Mouse (Mus musculus): ENCODE measurements at regions not wholly inside any gene's neighbourhood (a gene's known extent, or its start where the extent isn't known, plus 50 kb on each side); places are given as distances from the start of the nearest gene placed in this dataset.

DNA sequence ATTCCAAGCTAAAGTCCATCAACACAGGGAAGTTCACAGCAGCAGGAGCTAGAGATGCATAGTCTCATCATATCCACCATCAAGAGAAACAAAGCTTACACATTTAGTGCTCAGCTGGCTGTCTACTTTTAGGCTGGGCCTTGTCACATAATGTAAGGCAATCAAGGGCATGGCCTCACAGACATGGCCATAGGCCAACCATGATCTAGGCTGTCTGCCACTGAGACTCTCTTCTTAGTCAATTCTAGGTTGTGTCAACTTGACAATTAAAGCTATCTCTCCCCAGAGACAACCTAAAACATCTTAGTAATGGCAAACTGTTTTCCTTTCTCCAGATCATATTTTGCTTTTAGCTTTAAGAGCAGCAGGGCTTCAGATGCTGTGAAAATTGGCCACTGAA, 340.0 kb downstream of the Ankrd50 start:
- Histone ChIP-seq H3K9ac (replicated peaks; ENCODE audit: low read length) (no peak overlapping the region), H3K27ac (replicated peaks; ENCODE audit: low read depth, low read length) (no peak overlapping the region), H3K36me3 (replicated peaks; ENCODE audit: control insufficient read depth, insufficient read depth, low read depth, low read length) (no peaks in the 10 kb centered on the region), H3K4me2 (ENCODE audit: low read depth, low read length) (no peak overlapping the region), H3K4me1 (ENCODE audit: control insufficient read depth, insufficient read depth, low read length) (0 out of 2 replicates have a peak, but pooled peaks cover 2% of the 10 kb centered on the region), H3K9me3 (replicated peaks; ENCODE audit: control insufficient read depth, low read length) (no peaks in the 10 kb centered on the region), H3K4me3 (ENCODE audit: low read depth, low read length) (no peak overlapping the region), H3K27me3 (ENCODE audit: control insufficient read depth, insufficient read depth, low read length) (no peaks in the 10 kb centered on the region)
- ATAC-seq (replicated peaks; ENCODE audit: insufficient number of reproducible peaks, low FRiP score, low TSS enrichment, low read depth): no peak
- no peak for DNase-seq (ENCODE audit: low spot score)

DNA sequence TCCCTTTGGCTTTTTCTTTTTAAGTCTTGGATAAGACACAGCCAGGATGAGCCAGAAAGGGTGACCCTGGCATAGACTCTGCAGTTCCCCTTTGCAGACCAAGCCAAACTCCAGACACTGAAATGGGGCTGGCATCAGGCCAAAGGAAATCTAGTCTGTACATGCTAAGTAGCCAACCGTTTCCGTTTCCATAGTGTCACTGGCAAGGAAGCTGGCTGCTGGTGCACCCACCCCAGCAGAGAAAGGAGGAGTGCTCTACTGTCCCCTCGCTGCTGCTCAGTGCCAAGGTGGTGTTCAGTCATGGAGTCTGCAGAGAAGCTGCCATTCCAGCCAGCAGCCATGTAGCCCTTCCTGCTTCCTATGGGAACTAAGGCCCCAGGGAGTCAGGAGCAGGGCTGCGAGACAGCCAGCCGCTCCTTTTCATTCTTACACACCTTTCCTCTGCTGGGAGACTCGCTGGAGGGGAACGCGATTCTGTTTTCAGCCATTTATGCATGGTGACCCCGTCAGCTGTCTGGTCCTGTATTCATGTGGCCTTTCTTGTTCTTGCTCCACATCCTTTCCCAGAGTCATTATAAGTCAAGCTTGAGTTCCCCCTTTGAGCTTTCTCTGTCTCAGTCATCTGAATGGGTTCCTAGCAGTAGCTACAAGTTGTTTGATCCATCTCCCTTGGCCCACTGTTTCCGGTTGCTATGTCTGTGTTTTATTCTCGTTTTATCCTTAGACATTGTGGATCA, 341.3 kb downstream of the Ankrd50 start:
- Histone ChIP-seq H3K4me3 (ENCODE audit: low read depth, low read length) (no peak overlapping the region), H3K27ac (replicated peaks; ENCODE audit: low read depth, low read length) (no peak overlapping the region), H3K9ac (replicated peaks; ENCODE audit: low read length) (no peak overlapping the region), H3K9me3 (replicated peaks; ENCODE audit: control insufficient read depth, low read length) (no peaks in the 10 kb centered on the region), H3K4me1 (ENCODE audit: control insufficient read depth, insufficient read depth, low read length) (0 out of 2 replicates have a peak, but pooled peaks cover 2% of the 10 kb centered on the region), H3K27me3 (ENCODE audit: control insufficient read depth, insufficient read depth, low read length) (no peaks in the 10 kb centered on the region), H3K36me3 (replicated peaks; ENCODE audit: control insufficient read depth, insufficient read depth, low read depth, low read length) (no peaks in the 10 kb centered on the region), H3K4me2 (ENCODE audit: low read depth, low read length) (no peak overlapping the region)
- ATAC-seq (replicated peaks; ENCODE audit: insufficient number of reproducible peaks, low FRiP score, low TSS enrichment, low read depth) (no peak), DNase-seq (ENCODE audit: low spot score) (peak; percentile 36)
- 76% methylated on average over 11 of the region's 11 CpGs for WGBS

DNA sequence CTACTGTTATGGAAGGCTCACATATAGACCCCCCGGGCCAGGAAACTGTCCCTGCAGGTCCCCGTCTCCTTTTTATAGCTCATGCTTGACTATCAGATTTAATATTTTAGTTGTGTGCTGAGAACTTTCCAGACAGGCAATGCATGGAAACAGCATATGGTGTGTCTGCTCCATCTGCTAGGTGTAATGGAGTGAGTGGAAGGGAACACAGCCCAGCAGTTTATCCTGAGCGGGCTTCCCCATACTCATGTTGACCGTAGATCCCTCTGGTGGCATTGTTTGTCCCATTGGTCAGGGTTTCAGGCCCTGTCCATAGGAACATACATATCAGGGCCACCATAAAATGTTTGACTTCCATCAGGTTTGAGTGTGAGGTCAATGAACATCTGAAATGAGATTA, 345.3 kb downstream of the Ankrd50 start:
- Histone ChIP-seq H3K36me3 (replicated peaks; ENCODE audit: control insufficient read depth, insufficient read depth, low read depth, low read length) (no peaks in the 10 kb centered on the region), H3K4me2 (ENCODE audit: low read depth, low read length) (no peak overlapping the region), H3K4me3 (ENCODE audit: low read depth, low read length) (no peak overlapping the region), H3K9ac (replicated peaks; ENCODE audit: low read length) (no peak overlapping the region), H3K4me1 (ENCODE audit: control insufficient read depth, insufficient read depth, low read length) (0 out of 2 replicates have a peak, but pooled peaks cover 2% of the 10 kb centered on the region), H3K27me3 (ENCODE audit: control insufficient read depth, insufficient read depth, low read length) (no peaks in the 10 kb centered on the region), H3K27ac (replicated peaks; ENCODE audit: low read depth, low read length) (no peak overlapping the region), H3K9me3 (replicated peaks; ENCODE audit: control insufficient read depth, low read length) (no peaks in the 10 kb centered on the region)
- WGBS: 90% methylated on average over 4 of the region's 4 CpGs
- ATAC-seq (replicated peaks; ENCODE audit: insufficient number of reproducible peaks, low FRiP score, low TSS enrichment, low read depth) (no peak), DNase-seq (ENCODE audit: low spot score) (no peak)

DNA sequence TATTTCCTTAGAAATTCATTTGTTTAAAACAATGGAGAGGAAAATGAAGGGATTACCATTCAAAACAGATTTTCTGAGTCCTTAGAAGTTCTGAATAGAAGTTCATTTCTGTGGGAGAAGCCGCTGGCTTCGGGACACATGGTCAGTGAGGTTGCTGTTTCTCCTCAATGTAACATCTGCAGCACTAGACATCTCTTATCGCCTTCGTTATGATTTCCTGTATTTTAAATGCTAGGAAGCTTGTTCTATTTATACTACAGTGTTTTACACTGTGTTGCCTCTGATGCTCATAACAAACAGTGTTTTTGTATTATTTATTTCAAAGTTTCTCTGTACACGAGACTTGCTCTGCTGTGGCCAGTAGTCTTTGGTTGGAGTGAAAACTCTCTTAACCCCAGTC, 346.6 kb downstream of the Ankrd50 start:
- Histone ChIP-seq H3K4me1 (ENCODE audit: control insufficient read depth, insufficient read depth, low read length) (no peaks in the 10 kb centered on the region), H3K4me3 (ENCODE audit: low read depth, low read length) (no peak overlapping the region), H3K27ac (replicated peaks; ENCODE audit: low read depth, low read length) (no peak overlapping the region), H3K9me3 (replicated peaks; ENCODE audit: control insufficient read depth, low read length) (no peaks in the 10 kb centered on the region), H3K36me3 (replicated peaks; ENCODE audit: control insufficient read depth, insufficient read depth, low read depth, low read length) (no peaks in the 10 kb centered on the region), H3K9ac (replicated peaks; ENCODE audit: low read length) (no peak overlapping the region), H3K27me3 (ENCODE audit: control insufficient read depth, insufficient read depth, low read length) (no peaks in the 10 kb centered on the region), H3K4me2 (ENCODE audit: low read depth, low read length) (no peak overlapping the region)
- DNase-seq (ENCODE audit: low spot score) (no peak), ATAC-seq (replicated peaks; ENCODE audit: insufficient number of reproducible peaks, low FRiP score, low TSS enrichment, low read depth) (no peak)
- WGBS: 86% methylated on average over 5 of the region's 5 CpGs

DNA sequence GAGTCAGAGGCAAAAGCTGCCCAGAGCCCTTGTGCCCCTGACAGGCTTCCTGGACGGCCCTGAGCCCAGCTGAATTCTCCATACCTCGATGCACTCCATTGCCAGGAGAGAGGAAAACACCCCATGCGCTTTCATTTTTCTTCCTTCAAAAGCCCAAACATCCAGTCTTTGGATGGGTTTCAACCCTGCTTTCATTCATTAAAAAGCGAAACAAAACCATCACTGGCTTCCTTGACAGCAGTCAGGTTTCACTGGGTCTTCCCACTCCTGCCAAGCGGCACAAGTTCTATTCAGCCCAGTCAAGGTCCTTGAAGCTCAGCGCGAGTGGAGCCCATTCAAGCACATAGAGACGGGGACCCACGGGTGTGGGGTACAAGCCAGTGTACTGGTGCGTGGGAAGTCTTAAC, 348.8 kb downstream of the Ankrd50 start:
- Histone ChIP-seq H3K9me3 (replicated peaks; ENCODE audit: control insufficient read depth, low read length) (no peaks in the 10 kb centered on the region), H3K9ac (replicated peaks; ENCODE audit: low read length) (no peak overlapping the region), H3K36me3 (replicated peaks; ENCODE audit: control insufficient read depth, insufficient read depth, low read depth, low read length) (no peaks in the 10 kb centered on the region), H3K4me1 (ENCODE audit: control insufficient read depth, insufficient read depth, low read length) (no peaks in the 10 kb centered on the region), H3K4me2 (ENCODE audit: low read depth, low read length) (no peak overlapping the region), H3K4me3 (ENCODE audit: low read depth, low read length) (no peak overlapping the region), H3K27me3 (ENCODE audit: control insufficient read depth, insufficient read depth, low read length) (no peaks in the 10 kb centered on the region), H3K27ac (replicated peaks; ENCODE audit: low read depth, low read length) (no peak overlapping the region)
- DNase-seq (ENCODE audit: low spot score) (no peak), ATAC-seq (replicated peaks; ENCODE audit: insufficient number of reproducible peaks, low FRiP score, low TSS enrichment, low read depth) (no peak)
- 80% methylated on average over 10 of the region's 10 CpGs for WGBS

DNA sequence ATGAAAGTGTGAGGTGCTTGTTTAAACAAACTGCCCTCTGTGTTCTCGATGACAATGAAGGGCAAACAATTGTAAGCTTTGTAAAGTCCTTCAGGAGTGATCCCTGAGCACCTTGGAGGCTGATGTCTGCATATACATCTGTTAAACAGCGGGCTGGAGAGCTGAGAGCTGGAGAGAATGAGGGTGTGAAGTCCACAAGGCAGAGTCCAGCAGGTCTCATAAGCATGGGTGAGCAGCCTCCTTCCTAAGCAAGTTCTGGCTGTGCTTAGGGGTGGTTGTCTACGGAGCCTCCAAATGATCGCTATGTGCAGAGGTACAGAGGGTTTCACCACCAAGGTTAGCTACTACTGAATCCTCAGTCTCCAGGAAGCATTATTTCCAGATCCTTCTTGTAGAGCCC, 350.2 kb downstream of the Ankrd50 start:
- no peak overlapping the region for H3K4me3 ChIP-seq (ENCODE audit: low read depth, low read length)
- 78% methylated on average over 4 of the region's 4 CpGs for WGBS
- H3K36me3 ChIP-seq (replicated peaks; ENCODE audit: control insufficient read depth, insufficient read depth, low read depth, low read length): no peaks in the 10 kb centered on the region
- H3K9ac ChIP-seq (replicated peaks; ENCODE audit: low read length): no peak overlapping the region
- no peaks in the 10 kb centered on the region for H3K9me3 ChIP-seq (replicated peaks; ENCODE audit: control insufficient read depth, low read length)
- DNase-seq (ENCODE audit: low spot score) (no peak), ATAC-seq (replicated peaks; ENCODE audit: insufficient number of reproducible peaks, low FRiP score, low TSS enrichment, low read depth) (no peak)
- no peaks in the 10 kb centered on the region for H3K27me3 ChIP-seq (ENCODE audit: control insufficient read depth, insufficient read depth, low read length)
- H3K4me2 ChIP-seq (ENCODE audit: low read depth, low read length): no peak overlapping the region
- no peak overlapping the region for H3K27ac ChIP-seq (replicated peaks; ENCODE audit: low read depth, low read length)
- H3K4me1 ChIP-seq (ENCODE audit: control insufficient read depth, insufficient read depth, low read length): no peaks in the 10 kb centered on the region

DNA sequence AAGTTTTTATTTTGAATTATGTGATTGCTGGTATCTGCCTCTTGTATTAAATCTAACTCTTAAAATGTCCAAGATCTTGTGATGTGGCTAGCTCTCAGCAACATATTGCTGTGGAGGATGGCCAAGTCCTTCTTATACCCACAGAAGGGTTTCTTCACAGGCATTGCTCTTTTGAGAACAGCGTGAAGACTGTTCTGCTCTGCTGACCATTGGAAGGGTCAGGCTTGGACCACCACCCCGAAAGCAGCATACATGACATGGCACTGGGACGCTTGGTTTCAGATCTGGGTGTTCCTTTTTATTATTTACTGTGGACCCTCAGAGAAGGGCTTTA, 352.8 kb downstream of the Ankrd50 start:
- no peak overlapping the region for H3K4me3 ChIP-seq (ENCODE audit: low read depth, low read length)
- WGBS: 92% methylated on average over 3 of the region's 3 CpGs
- H3K36me3 ChIP-seq (replicated peaks; ENCODE audit: control insufficient read depth, insufficient read depth, low read depth, low read length): no peaks in the 10 kb centered on the region
- DNase-seq (ENCODE audit: low spot score) (no peak), ATAC-seq (replicated peaks; ENCODE audit: insufficient number of reproducible peaks, low FRiP score, low TSS enrichment, low read depth) (no peak)
- H3K4me2 ChIP-seq (ENCODE audit: low read depth, low read length): no peak overlapping the region
- H3K9ac ChIP-seq (replicated peaks; ENCODE audit: low read length): no peak overlapping the region
- H3K9me3 ChIP-seq (replicated peaks; ENCODE audit: control insufficient read depth, low read length): no peaks in the 10 kb centered on the region
- no peaks in the 10 kb centered on the region for H3K27me3 ChIP-seq (ENCODE audit: control insufficient read depth, insufficient read depth, low read length)
- no peak overlapping the region for H3K27ac ChIP-seq (replicated peaks; ENCODE audit: low read depth, low read length)
- H3K4me1 ChIP-seq (ENCODE audit: control insufficient read depth, insufficient read depth, low read length): no peaks in the 10 kb centered on the region

DNA sequence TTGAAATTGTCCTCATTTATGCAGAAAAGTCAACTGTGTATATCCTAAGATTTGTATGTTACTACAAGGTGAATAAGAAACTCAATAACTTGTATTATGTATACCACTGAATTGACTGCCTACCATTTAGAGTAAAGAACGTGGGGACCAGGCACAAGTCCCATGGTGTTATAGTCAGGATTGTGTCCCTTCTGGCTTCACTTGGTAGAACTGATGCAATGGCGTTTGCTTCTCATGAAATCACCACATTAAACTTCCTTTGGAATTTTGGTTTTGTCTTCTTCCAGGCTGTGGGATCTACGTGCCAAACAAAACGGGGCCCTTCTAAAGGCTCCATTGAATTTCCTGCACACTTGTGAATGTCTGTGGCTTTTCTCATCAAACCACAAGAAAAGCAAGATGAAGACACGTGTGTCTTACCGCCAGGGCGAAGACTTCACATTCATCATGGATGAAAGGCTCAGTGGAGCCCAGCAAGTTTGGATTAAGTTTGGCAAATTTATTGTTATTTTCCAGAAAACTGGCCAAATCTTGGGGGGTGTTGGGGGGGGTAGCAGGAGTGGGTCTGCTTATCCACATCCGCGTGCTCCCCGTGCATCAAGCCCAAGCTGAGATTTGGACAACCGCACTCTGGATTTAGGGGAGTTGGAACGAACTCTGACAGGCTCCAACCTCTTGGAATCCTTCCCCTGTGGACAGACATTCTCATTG, 353.3 kb downstream of the Ankrd50 start:
- Histone ChIP-seq H3K4me3 (ENCODE audit: low read depth, low read length) (no peak overlapping the region), H3K9ac (replicated peaks; ENCODE audit: low read length) (no peak overlapping the region), H3K27ac (replicated peaks; ENCODE audit: low read depth, low read length) (no peak overlapping the region), H3K9me3 (replicated peaks; ENCODE audit: control insufficient read depth, low read length) (no peaks in the 10 kb centered on the region), H3K4me1 (ENCODE audit: control insufficient read depth, insufficient read depth, low read length) (no peaks in the 10 kb centered on the region), H3K4me2 (ENCODE audit: low read depth, low read length) (no peak overlapping the region), H3K27me3 (ENCODE audit: control insufficient read depth, insufficient read depth, low read length) (no peaks in the 10 kb centered on the region), H3K36me3 (replicated peaks; ENCODE audit: control insufficient read depth, insufficient read depth, low read depth, low read length) (no peaks in the 10 kb centered on the region)
- DNase-seq (ENCODE audit: low spot score): no peak
- ATAC-seq (replicated peaks; ENCODE audit: insufficient number of reproducible peaks, low FRiP score, low TSS enrichment, low read depth): no peak
- WGBS: 92% methylated on average over 12 of the region's 12 CpGs
